Mouse (Mus musculus) olfactory bulb, adult 2 months (tissue): ENCODE data around the gene Dlx3.

Source experiments
- CTCF ChIP-seq: fragments of 200-500 bp; IDR thresholded peaks from 2 replicates; pipeline ENCODE4 v1.5.1; 2012; ENCODE audit warnings: low read depth, mild to moderate bottlenecking, low read length, moderate library complexity; ENCODE audit not compliant: insufficient read depth
- POLR2A ChIP-seq: fragments of 200-500 bp; IDR thresholded peaks from 2 replicates; pipeline ENCODE4 v1.6.1; 2012; ENCODE audit warnings: mild to moderate bottlenecking, low read depth, low read length, moderate library complexity; ENCODE audit not compliant: insufficient read depth

- TF ChIP-seq CTCF, result no peak
- no peak for TF ChIP-seq POLR2A
Measured at GRCm38 (mm10) chr11:95159763-95160371, 39.9 kb downstream of the Dlx3 start.
